Mouse (Mus musculus) heart, postnatal 0 days (tissue): ENCODE measurements around the gene Igf1r. TPM values are rescaled to one million over a fixed set of nuclear protein-coding genes. Genes with fewer than 3 reads are reported as not detected.

Source experiments
- ATAC-seq: fragments of 200-750 bp; cut with Nextera tagmentation; 2 replicates; pipeline ENCODE4 v1.8.0; 2017; ENCODE audit warnings: low read depth, moderate number of reproducible peaks, moderate library complexity; ENCODE audit not compliant: insufficient read depth
- DNase-seq: peaks from one replicate; pipeline ENCODE4 v3.0.0-alpha.2; 2016; ENCODE audit warnings: low spot score
- H3K27ac ChIP-seq: fragments of 300-500 bp; sonication (generic); 2 replicates; pipeline ENCODE4 v1.5.1; 2014; ENCODE audit warnings: low read depth, mild to moderate bottlenecking
- H3K27me3 ChIP-seq: fragments of 300-500 bp; sonication (generic); 2 replicates; pipeline ENCODE4 v1.6.1; 2014; ENCODE audit warnings: low read length, mixed read lengths; ENCODE audit not compliant: control insufficient read depth, insufficient read depth
- H3K36me3 ChIP-seq: fragments of 300-500 bp; sonication (generic); replicated peaks from 2 replicates; pipeline ENCODE4 v1.6.1; 2014; ENCODE audit warnings: low read length, mixed read lengths; ENCODE audit not compliant: control insufficient read depth, insufficient read depth
- H3K4me1 ChIP-seq: fragments of 300-500 bp; sonication (generic); 2 replicates; pipeline ENCODE4 v1.6.1; 2014; ENCODE audit warnings: antibody characterized with exemption; ENCODE audit not compliant: control insufficient read depth, insufficient read depth
- H3K4me2 ChIP-seq: fragments of 300-500 bp; sonication (generic); 2 replicates; pipeline ENCODE4 v1.6.1; 2014; ENCODE audit warnings: low read depth, mild to moderate bottlenecking, low read length, moderate library complexity
- H3K4me3 ChIP-seq: fragments of 300-500 bp; sonication (generic); 2 replicates; pipeline ENCODE4 v1.5.1; 2014; ENCODE audit warnings: low read depth, low read length
- H3K9ac ChIP-seq: fragments of 300-500 bp; sonication (generic); replicated peaks from 2 replicates; pipeline ENCODE4 v1.6.1; 2014; ENCODE audit warnings: low read depth, low read length, mixed read lengths
- H3K9me3 ChIP-seq: fragments of 300-500 bp; sonication (generic); replicated peaks from 2 replicates; pipeline ENCODE4 v1.6.1; 2016; ENCODE audit warnings: low read length; ENCODE audit not compliant: control insufficient read depth
- CTCF ChIP-seq: IDR thresholded peaks from 2 replicates; pipeline ENCODE4 v1.5.1; 2016; ENCODE audit warnings: antibody characterized with exemption, control low read depth, low read depth
- EP300 ChIP-seq: IDR thresholded peaks from 2 replicates; pipeline ENCODE4 v1.6.1; 2016; ENCODE audit warnings: antibody characterized with exemption, low read depth
- WGBS: fragments of 180-500 bp; shearing (Covaris S2); extraction: QIAGEN DNeasy Blood & Tissue Kit; methylation state at CpG from one replicate; pipeline ENCODE4 v1.1.7; 2014; 5-methylcytosine and 5-hydroxymethylcytosine counted together
- polyA plus RNA-seq: library from polyadenylated mRNA; unstranded; fragments of >200 nt; fragmentation: Nextera tagmentation; extraction: Ambion mirVana; gene quantifications from 2 replicates; pipeline ENCODE4 v1.2.1, GENCODE M21; 2015
- total RNA-seq: library from RNA; depleted of rRNA; stranded (reverse); fragments of >200 nt; gene quantifications from 2 replicates; pipeline ENCODE4 v1.2.3, GENCODE M21; 2014; ENCODE audit warnings: low replicate concordance

Gene Igf1r
- total and polyA plus RNA-seq, 2 experiments from 2014 or later: 8.8 to 41.8 TPM

DNA sequence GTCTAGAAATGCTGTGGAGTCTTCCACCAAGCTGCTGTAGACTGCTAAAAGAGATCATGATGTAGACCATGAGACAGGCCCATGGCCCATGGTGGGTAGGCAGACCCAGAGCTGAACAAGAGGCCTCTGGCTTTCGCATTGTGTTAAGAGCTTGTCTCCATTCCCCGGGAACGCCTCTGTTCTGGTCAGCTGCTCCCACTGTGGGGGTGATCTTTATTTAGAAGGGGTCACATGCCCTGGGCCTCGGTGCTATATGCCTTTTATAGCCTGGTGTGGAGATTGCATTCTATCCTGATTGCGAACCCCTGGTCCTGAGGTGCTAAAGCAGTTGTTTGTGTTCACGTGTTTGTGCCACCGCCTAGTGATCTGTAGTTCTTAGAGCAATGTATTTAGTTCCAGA is 57.5 kb downstream of the Igf1r start:
- peak; percentile 86 for DNase-seq
- Histone ChIP-seq H3K36me3 (peaks cover 14% of the 10 kb centered on the region), H3K9me3 (no peaks in the 10 kb centered on the region), H3K4me3 (no peak overlapping the region), H3K27me3 (no peaks in the 10 kb centered on the region), H3K4me2 (no peak overlapping the region), H3K9ac (no peak overlapping the region), H3K27ac (peak overlapping the region; percentile 95), H3K4me1 (peaks cover 61% of the 10 kb centered on the region)
- 33% methylated on average over 7 of the region's 7 CpGs for WGBS
- ATAC-seq: peak; percentile 92
- TF ChIP-seq EP300 (peak; percentile 93), CTCF (no peak)

DNA sequence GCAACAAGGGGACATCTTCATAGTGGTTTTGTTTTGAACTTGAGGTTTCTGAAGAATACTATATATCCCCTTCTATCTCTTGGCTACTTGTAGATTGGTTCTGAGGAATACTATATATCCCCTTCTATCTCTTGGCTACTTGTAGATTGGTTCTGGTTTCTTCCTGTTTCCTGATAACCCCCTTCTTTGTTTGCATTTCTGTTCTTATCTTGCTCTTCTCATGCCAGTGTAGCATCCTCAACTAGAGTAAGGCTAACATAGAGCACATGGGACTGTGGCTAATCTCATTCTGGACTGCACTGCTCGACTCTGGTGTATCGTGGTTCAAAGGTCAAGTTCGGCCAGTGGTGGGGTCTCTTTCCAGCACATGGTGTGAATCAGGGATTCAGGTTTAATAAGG is 58.2 kb downstream of the Igf1r start:
- no peak for ATAC-seq
- no peak overlapping the region for H3K9ac ChIP-seq
- no peak overlapping the region for H3K4me3 ChIP-seq
- H3K36me3 ChIP-seq: peaks cover 14% of the 10 kb centered on the region
- WGBS: 28% methylated on average over 3 of the region's 3 CpGs
- no peaks in the 10 kb centered on the region for H3K9me3 ChIP-seq
- H3K27me3 ChIP-seq: no peaks in the 10 kb centered on the region
- TF ChIP-seq CTCF (no peak), EP300 (no peak)
- H3K27ac ChIP-seq: peak overlapping the region; percentile 95
- DNase-seq: no peak
- H3K4me1 ChIP-seq: peaks cover 66% of the 10 kb centered on the region
- no peak overlapping the region for H3K4me2 ChIP-seq

DNA sequence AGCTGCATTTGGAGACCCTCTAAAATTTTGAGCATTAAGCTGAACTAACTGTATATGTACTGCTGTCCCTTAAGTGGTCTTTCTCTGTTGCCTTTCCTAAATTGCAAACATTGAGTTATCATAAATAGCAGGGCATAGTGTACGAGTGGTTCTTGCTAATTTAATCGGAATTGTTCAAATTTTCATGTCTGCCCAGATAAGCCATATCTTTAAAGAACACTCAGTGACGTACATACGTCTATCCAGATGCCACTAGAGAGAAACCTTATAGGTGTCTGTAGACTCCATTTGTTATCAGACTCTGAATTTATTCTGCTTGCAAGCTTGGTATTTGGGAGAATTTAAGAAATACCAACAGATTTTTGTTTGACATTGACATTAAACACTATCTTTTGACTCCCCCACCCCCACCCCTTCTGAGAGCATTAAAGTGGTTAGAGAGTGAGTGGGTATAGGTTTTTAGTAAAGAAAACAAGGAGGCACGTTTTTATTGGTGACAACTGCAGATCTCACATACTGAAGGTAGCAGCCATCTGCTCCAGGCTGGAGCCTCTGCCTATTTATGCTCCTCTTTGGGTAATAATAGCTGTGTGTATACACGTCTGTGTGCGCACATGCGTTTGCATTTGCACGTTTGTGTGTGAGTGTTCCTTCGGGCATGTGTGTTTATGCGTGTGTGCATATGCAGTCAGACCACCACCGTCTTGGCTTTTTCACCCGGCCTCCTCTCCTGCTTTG is 58.9 kb downstream of the Igf1r start:
- Histone ChIP-seq H3K4me2 (0 out of 2 replicates have a peak overlapping the region, but pooled peaks have one; percentile 2), H3K9ac (no peak overlapping the region), H3K27me3 (no peaks in the 10 kb centered on the region), H3K36me3 (peaks cover 14% of the 10 kb centered on the region), H3K4me3 (no peak overlapping the region), H3K9me3 (no peaks in the 10 kb centered on the region), H3K27ac (peak overlapping the region; percentile 95), H3K4me1 (peaks cover 59% of the 10 kb centered on the region)
- ATAC-seq: no peak
- TF ChIP-seq CTCF (no peak), EP300 (no peak)
- DNase-seq: no peak
- whole genome bisulfite sequencing: 51% methylated on average over 13 of the region's 13 CpGs

DNA sequence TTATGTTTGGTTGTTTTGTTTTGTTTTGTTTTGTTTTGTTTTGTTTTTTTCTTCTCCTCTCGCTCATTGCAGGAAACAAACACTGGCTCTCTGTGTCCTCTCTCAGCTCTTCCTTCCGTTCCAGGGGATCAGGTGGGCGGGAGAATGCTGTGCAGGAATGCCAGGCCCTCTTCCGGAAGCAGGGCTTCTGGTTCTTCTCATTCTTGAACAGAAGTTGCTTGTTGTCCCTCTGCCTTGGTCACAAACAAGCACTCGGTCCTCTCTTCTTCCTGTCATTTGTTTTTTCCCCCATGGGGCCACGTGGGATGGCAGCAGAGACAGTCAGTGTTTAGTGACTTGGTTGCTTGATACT is 59.5 kb downstream of the Igf1r start:
- Histone ChIP-seq H3K4me3 (no peak overlapping the region), H3K9ac (no peak overlapping the region), H3K4me1 (peaks cover 54% of the 10 kb centered on the region), H3K27ac (peak overlapping the region; percentile 95), H3K9me3 (no peaks in the 10 kb centered on the region), H3K36me3 (peaks cover 14% of the 10 kb centered on the region), H3K27me3 (no peaks in the 10 kb centered on the region), H3K4me2 (0 out of 2 replicates have a peak overlapping the region, but pooled peaks have one; percentile 2)
- TF ChIP-seq CTCF (no peak), EP300 (no peak)
- whole genome bisulfite sequencing: 15% methylated on average over 6 of the region's 6 CpGs
- DNase-seq: peak; percentile 51
- no peak for ATAC-seq

DNA sequence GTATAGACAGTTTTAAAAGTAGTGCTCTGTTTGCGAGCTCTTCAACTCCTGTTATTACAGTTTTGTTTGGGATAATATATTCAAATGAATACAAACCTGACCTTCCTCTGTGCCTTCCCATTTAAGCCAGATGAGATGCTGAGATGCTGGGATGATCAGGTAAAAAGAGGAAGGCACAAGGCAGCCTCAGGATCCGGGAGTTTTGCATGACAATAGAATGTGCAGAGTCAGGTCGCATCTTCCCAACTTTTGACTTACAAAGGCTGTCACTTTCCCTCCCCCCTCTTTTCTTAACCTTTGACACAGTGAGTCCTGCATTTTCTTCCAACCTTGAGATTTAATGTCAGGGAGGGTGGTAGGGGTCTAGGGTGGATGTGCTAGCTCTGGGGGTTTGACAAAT is 61.9 kb downstream of the Igf1r start:
- DNase-seq (no peak), ATAC-seq (no peak)
- Histone ChIP-seq H3K4me3 (no peak overlapping the region), H3K9me3 (no peaks in the 10 kb centered on the region), H3K36me3 (peaks cover 2% of the 10 kb centered on the region; the same call in 1 of the 2 replicates), H3K4me1 (peaks cover 57% of the 10 kb centered on the region), H3K4me2 (no peak overlapping the region), H3K27me3 (no peaks in the 10 kb centered on the region), H3K27ac (no peak overlapping the region), H3K9ac (no peak overlapping the region)
- TF ChIP-seq EP300: no peak
- TF ChIP-seq CTCF: no peak
- 91% methylated on average over 3 of the region's 3 CpGs for WGBS

DNA sequence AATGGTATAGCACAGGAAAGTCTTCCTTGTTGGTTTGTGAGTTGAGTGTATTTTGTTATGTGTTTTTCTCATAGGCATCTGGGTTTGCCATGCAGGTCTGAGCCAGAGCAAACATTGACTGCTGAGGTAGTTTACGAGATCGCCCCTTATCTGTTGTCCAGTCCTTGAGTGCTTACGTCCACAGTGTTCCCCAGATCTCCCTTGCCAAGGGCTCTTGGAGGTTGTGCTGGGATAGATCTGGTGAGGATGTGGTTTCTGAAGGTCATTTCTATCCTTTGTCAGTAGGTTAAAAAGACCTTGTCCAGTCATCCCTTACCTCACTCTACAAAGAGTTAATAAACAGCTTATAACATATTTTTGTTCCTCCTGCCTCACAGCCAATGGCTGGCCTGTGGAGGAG is 62.8 kb downstream of the Igf1r start:
- Histone ChIP-seq H3K36me3 (peaks cover 5% of the 10 kb centered on the region; the same call in 1 of the 2 replicates), H3K4me3 (no peak overlapping the region), H3K4me1 (peaks cover 57% of the 10 kb centered on the region), H3K27ac (no peak overlapping the region), H3K4me2 (no peak overlapping the region), H3K27me3 (no peaks in the 10 kb centered on the region), H3K9ac (no peak overlapping the region), H3K9me3 (no peaks in the 10 kb centered on the region)
- WGBS: 63% methylated on average over 3 of the region's 3 CpGs
- ATAC-seq (no peak), DNase-seq (no peak)
- no peak for TF ChIP-seq EP300
- no peak for TF ChIP-seq CTCF
